In the genomic region with DNA sequence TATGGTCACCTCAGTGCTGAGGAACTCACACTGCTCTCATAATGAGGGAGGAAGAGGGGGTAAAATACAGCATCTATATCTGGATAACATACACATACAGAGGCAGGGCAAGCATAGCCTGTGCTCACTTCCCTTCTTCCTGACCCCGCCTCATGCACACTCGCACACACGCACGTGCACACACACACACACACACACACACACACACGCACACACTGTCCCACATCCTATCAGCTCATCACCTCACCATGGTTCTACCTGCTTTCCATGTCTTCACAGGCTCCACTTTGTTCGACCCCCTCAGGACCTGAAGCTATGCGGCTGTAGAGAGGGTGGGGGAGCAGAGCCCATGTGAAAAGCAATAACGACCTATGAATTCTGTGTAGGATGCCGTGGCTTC, we compare ENCODE assay signal across 20 mouse cellular contexts. TPM values are rescaled to one million over a fixed set of nuclear protein-coding genes. Genes with fewer than 3 reads are reported as not detected.
DNase-seq lines count a peak whose midpoint lies in the region; ATAC-seq and TF ChIP-seq lines count a peak whose summit lies in the region.
"Had no signal": no experiment of that assay in that cellular context is flagged by ENCODE, and none has a peak within 500 bp of the region (broad histone marks: within the 10 kb centered on the region; RNA-seq: fewer than 3 reads in every experiment).

No protein-coding gene starts in this region.

- H3K4me3 ChIP-seq in hindbrain, embryonic 15.5 days: no peak overlapping the region
- no peak overlapping the region for H3K4me3 ChIP-seq in hindbrain, embryonic 12.5 days
- H3K4me3 ChIP-seq in neural tube, embryonic 14.5 days (ENCODE audit: low read depth, low read length): no peak overlapping the region
- no peak overlapping the region for H3K4me3 ChIP-seq in neural tube, embryonic 15.5 days (replicated peaks)
- H3K4me3 ChIP-seq in liver, postnatal 0 days (ENCODE audit: low read depth, low read length): peak overlapping the region; percentile 22
- H3K4me3 ChIP-seq: heart, embryonic 13.5 days; midbrain, embryonic 13.5 days had no signal

- peak overlapping the region; percentile 3; the same call in 1 of the 2 replicates for H3K4me2 ChIP-seq in hindbrain, embryonic 15.5 days
- H3K4me2 ChIP-seq in hindbrain, embryonic 12.5 days (replicated peaks): no peak overlapping the region
- H3K4me2 ChIP-seq in neural tube, embryonic 14.5 days (ENCODE audit: low read depth, low read length): peak overlapping the region; percentile 24; the same call in 1 of the 2 replicates
- H3K4me2 ChIP-seq in neural tube, embryonic 15.5 days: no peak overlapping the region
- H3K4me2 ChIP-seq in liver, postnatal 0 days (ENCODE audit: low read depth, low read length): peak overlapping the region; percentile 95
- H3K4me2 ChIP-seq: heart, embryonic 13.5 days; midbrain, embryonic 13.5 days had no signal

- peaks cover 6% of the 10 kb centered on the region for H3K27me3 ChIP-seq in hindbrain, embryonic 15.5 days
- peaks cover 24% of the 10 kb centered on the region for H3K27me3 ChIP-seq in hindbrain, embryonic 12.5 days
- 0 out of 2 replicates have a peak, but pooled peaks cover 9% of the 10 kb centered on the region for H3K27me3 ChIP-seq in neural tube, embryonic 14.5 days (ENCODE audit: control insufficient read depth, insufficient read depth, low read length)
- H3K27me3 ChIP-seq in neural tube, embryonic 15.5 days (replicated peaks): peaks cover 11% of the 10 kb centered on the region; the same call in 1 of the 2 replicates
- no peaks in the 10 kb centered on the region for H3K27me3 ChIP-seq in liver, postnatal 0 days (ENCODE audit: insufficient read depth, low read length)
- H3K27me3 ChIP-seq: Patski had no signal

- no peaks in the 10 kb centered on the region for H3K36me3 ChIP-seq in hindbrain, embryonic 15.5 days
- H3K36me3 ChIP-seq in hindbrain, embryonic 12.5 days: no peaks in the 10 kb centered on the region
- H3K36me3 ChIP-seq in neural tube, embryonic 14.5 days (ENCODE audit: control insufficient read depth, insufficient read depth, low read length): no peaks in the 10 kb centered on the region
- H3K36me3 ChIP-seq in neural tube, embryonic 15.5 days: no peaks in the 10 kb centered on the region
- H3K36me3 ChIP-seq in liver, postnatal 0 days (replicated peaks; ENCODE audit: insufficient read depth, low read length): peaks cover 11% of the 10 kb centered on the region
- H3K36me3 ChIP-seq: heart, embryonic 13.5 days; midbrain, embryonic 13.5 days had no signal

- no peaks in the 10 kb centered on the region for H3K9me3 ChIP-seq in hindbrain, embryonic 15.5 days
- no peaks in the 10 kb centered on the region for H3K9me3 ChIP-seq in hindbrain, embryonic 12.5 days (replicated peaks)
- H3K9me3 ChIP-seq in neural tube, embryonic 14.5 days (ENCODE audit: control insufficient read depth, low read length): no peaks in the 10 kb centered on the region
- H3K9me3 ChIP-seq in neural tube, embryonic 15.5 days (replicated peaks): no peaks in the 10 kb centered on the region
- no peaks in the 10 kb centered on the region for H3K9me3 ChIP-seq in liver, postnatal 0 days (ENCODE audit: low read length)
- H3K9me3 ChIP-seq: heart, embryonic 13.5 days; midbrain, embryonic 13.5 days had no signal

- WGBS in hindbrain, embryonic 15.5 days: 91% methylated on average over 9 of the region's 9 CpGs
- WGBS in hindbrain, embryonic 12.5 days: 84% methylated on average over 9 of the region's 9 CpGs
- 93% methylated on average over 9 of the region's 9 CpGs for WGBS in neural tube, embryonic 14.5 days
- WGBS in neural tube, embryonic 15.5 days: 88% methylated on average over 9 of the region's 9 CpGs
- 55% methylated on average over 9 of the region's 9 CpGs for WGBS in liver, postnatal 0 days (ENCODE audit: insufficient replicate concordance)

- intact Hi-C loops in heart, postnatal 14 days (cut with DNase I): no loop called here

- ATAC-seq in hindbrain, embryonic 15.5 days (ENCODE audit: low FRiP score, low read depth): no peak
- no peak for ATAC-seq in hindbrain, embryonic 12.5 days (ENCODE audit: low FRiP score)
- no peak for ATAC-seq in neural tube, embryonic 14.5 days (ENCODE audit: low read depth)
- no peak for ATAC-seq in neural tube, embryonic 15.5 days (ENCODE audit: low FRiP score)
- ATAC-seq in liver, postnatal 0 days: peak; percentile 14
- ATAC-seq: midbrain, embryonic 13.5 days; Patski had no signal

- H3K4me1 ChIP-seq in hindbrain, embryonic 15.5 days (replicated peaks): peaks cover 27% of the 10 kb centered on the region
- peaks cover 41% of the 10 kb centered on the region for H3K4me1 ChIP-seq in hindbrain, embryonic 12.5 days
- peaks cover 4% of the 10 kb centered on the region; the same call in 1 of the 2 replicates for H3K4me1 ChIP-seq in neural tube, embryonic 14.5 days (ENCODE audit: control insufficient read depth, insufficient read depth, low read length)
- peaks cover 29% of the 10 kb centered on the region for H3K4me1 ChIP-seq in neural tube, embryonic 15.5 days
- peaks cover 55% of the 10 kb centered on the region for H3K4me1 ChIP-seq in liver, postnatal 0 days (ENCODE audit: insufficient read depth)

- H3K27ac ChIP-seq in hindbrain, embryonic 15.5 days (replicated peaks): no peak overlapping the region
- H3K27ac ChIP-seq in hindbrain, embryonic 12.5 days: no peak overlapping the region; the same call in 1 of the 2 replicates
- H3K27ac ChIP-seq in neural tube, embryonic 14.5 days (ENCODE audit: low read depth, low read length): no peak overlapping the region
- no peak overlapping the region for H3K27ac ChIP-seq in neural tube, embryonic 15.5 days (replicated peaks)
- H3K27ac ChIP-seq in liver, postnatal 0 days (ENCODE audit: low read depth): peak overlapping the region; percentile 72
- H3K27ac ChIP-seq: heart, embryonic 13.5 days; midbrain, embryonic 13.5 days had no signal

- no peak for TF ChIP-seq CTCF in liver, postnatal 0 days (IDR thresholded peaks at IDR 0.05; ENCODE audit: low read depth)

- no peak overlapping the region for H3K9ac ChIP-seq in hindbrain, embryonic 15.5 days
- no peak overlapping the region for H3K9ac ChIP-seq in hindbrain, embryonic 12.5 days
- no peak overlapping the region for H3K9ac ChIP-seq in neural tube, embryonic 14.5 days (replicated peaks; ENCODE audit: low read depth, low read length)
- H3K9ac ChIP-seq in neural tube, embryonic 15.5 days (replicated peaks): no peak overlapping the region
- H3K9ac ChIP-seq in liver, postnatal 0 days (replicated peaks): 0 out of 2 replicates have a peak overlapping the region, but pooled peaks have one; percentile 36
- H3K9ac ChIP-seq: heart, embryonic 13.5 days; midbrain, embryonic 13.5 days had no signal

- TF ChIP-seq EP300 in liver, postnatal 0 days (IDR thresholded peaks at IDR 0.05; ENCODE audit: low read depth): no peak

- peak; percentile 39 for DNase-seq in liver
- DNase-seq in liver, postnatal 0 days: no peak
- no peak for DNase-seq in heart, postnatal 14 days
- DNase-seq: cerebellum, adult 8-10 months; gastrocnemius, postnatal 36 days; kidney, adult 11 months; kidney, postnatal 36 days; layer of hippocampus, postnatal 36 days; left cerebral cortex, postnatal 4 days; lung, postnatal 14 days had no signal

RNA-seq across cellular contexts. Expression of gene Rgcc, which starts 5.9 kb away (rescaled TPM):
- 40.4 and 41.1 TPM in 2 replicates for polyA plus RNA-seq in hindbrain, embryonic 15.5 days (2015; fragmentation: Nextera tagmentation; extraction: Ambion mirVana)
- 32.4 and 41.0 TPM in 2 replicates for polyA plus RNA-seq in hindbrain, embryonic 12.5 days (2016; fragmentation: Nextera tagmentation; extraction: Ambion mirVana)
- polyA plus RNA-seq in neural tube, embryonic 14.5 days (2014; fragmentation: Nextera tagmentation; extraction: Ambion mirVana): 23.0 and 39.9 TPM in 2 replicates
- 36.1 and 89.6 TPM in 2 replicates for polyA plus RNA-seq in neural tube, embryonic 15.5 days (2015; fragmentation: Nextera tagmentation; extraction: Ambion mirVana)
- 98.4 and 102 TPM in 2 replicates for polyA plus RNA-seq in liver, postnatal 0 days (2015; fragmentation: Nextera tagmentation; extraction: Ambion mirVana)
- total RNA-seq in heart, postnatal 14 days (2021): 10 to 100 TPM; 78.5 to 80.3 TPM

RNA-seq across cellular contexts. Expression of gene Zfp957, which starts 48.4 kb away (rescaled TPM):
- polyA plus RNA-seq in hindbrain, embryonic 15.5 days (2015; fragmentation: Nextera tagmentation; extraction: Ambion mirVana): not detected in 2 replicates
- polyA plus RNA-seq in hindbrain, embryonic 12.5 days (2016; fragmentation: Nextera tagmentation; extraction: Ambion mirVana): 0.19 TPM in 1 of 2 replicates, not detected in the other
- polyA plus RNA-seq in neural tube, embryonic 14.5 days (2014; fragmentation: Nextera tagmentation; extraction: Ambion mirVana): not detected in 2 replicates
- not detected in 2 replicates for polyA plus RNA-seq in neural tube, embryonic 15.5 days (2015; fragmentation: Nextera tagmentation; extraction: Ambion mirVana)
- not detected in 2 replicates for polyA plus RNA-seq in liver, postnatal 0 days (2015; fragmentation: Nextera tagmentation; extraction: Ambion mirVana)
- total RNA-seq in heart, postnatal 14 days (2021): not detected
- total RNA-seq: gastrocnemius, postnatal 36 days; layer of hippocampus, postnatal 36 days; left cerebral cortex, postnatal 4 days; neutrophil, adult 5-6 weeks had no signal
- polyA plus RNA-seq: brain, embryonic 14.5 days; heart, embryonic 13.5 days; hindbrain, embryonic 11.5 days; midbrain, embryonic 13.5 days had no signal

Comparison
In these comparisons a context has a peak if more than half of its experiments do, and no peak if none do; other contexts are left out.
1. H3K4me2 ChIP-seq: peak in hindbrain, embryonic 15.5 days (single experiment), neural tube, embryonic 14.5 days (single experiment) and liver, postnatal 0 days (single experiment); none in hindbrain, embryonic 12.5 days (single experiment) and neural tube, embryonic 15.5 days (single experiment).